Mouse (Mus musculus) small intestine, adult 2 months (tissue): ENCODE data around the gene Tcirg1. TPM values are rescaled to one million over a fixed set of nuclear protein-coding genes. Genes with fewer than 3 reads are reported as not detected.

ENCODE experiments used
- H3K27ac ChIP-seq: fragments of 200-500 bp; 2 replicates; pipeline ENCODE4 v1.5.1; 2012; ENCODE audit warnings: low read depth, low read length, control low read depth, inconsistent platforms; ENCODE audit not compliant: insufficient read depth
- H3K27me3 ChIP-seq: fragments of 200-500 bp; 2 replicates; pipeline ENCODE4 v1.6.1; 2012; ENCODE audit warnings: mild to moderate bottlenecking, moderate library complexity, low read length, inconsistent platforms; ENCODE audit not compliant: control insufficient read depth, insufficient read depth
- H3K36me3 ChIP-seq: fragments of 200-500 bp; 2 replicates; pipeline ENCODE4 v1.6.1; 2012; ENCODE audit warnings: mild to moderate bottlenecking, low read length, control low read depth, inconsistent platforms; ENCODE audit not compliant: control insufficient read depth, insufficient read depth
- H3K4me1 ChIP-seq: fragments of 200-500 bp; 2 replicates; pipeline ENCODE4 v1.6.1; 2012; ENCODE audit warnings: low read length, inconsistent platforms, mixed read lengths; ENCODE audit not compliant: control insufficient read depth, insufficient read depth, insufficient read length
- H3K4me3 ChIP-seq: fragments of 200-500 bp; 2 replicates; pipeline ENCODE4 v1.5.1; 2012; ENCODE audit warnings: low read depth, mild to moderate bottlenecking, control low read depth, inconsistent platforms, low read length, moderate library complexity
- CTCF ChIP-seq: fragments of 200-500 bp; IDR thresholded peaks from 2 replicates; pipeline ENCODE4 v1.5.1; 2012; ENCODE audit warnings: low read depth, mild to moderate bottlenecking, control low read depth, inconsistent platforms, low read length, moderate library complexity, mixed read lengths; ENCODE audit not compliant: insufficient replicate concordance, insufficient read length; ENCODE audit errors: extremely low read depth
- POLR2A ChIP-seq: fragments of 200-500 bp; IDR thresholded peaks from 2 replicates; pipeline ENCODE4 v1.6.1; 2012; ENCODE audit warnings: low read depth, mild to moderate bottlenecking, control low read depth, inconsistent platforms, low read length, moderate library complexity
- WGBS: fragments of 180-500 bp; shearing (Covaris S2); methylation state at CpG from one replicate; pipeline ENCODE4 v1.1.7; 2018; 5-methylcytosine and 5-hydroxymethylcytosine counted together
- polyA plus RNA-seq: library from polyadenylated mRNA; depleted of rRNA; stranded (reverse); fragments of >200 nt; gene quantifications from 2 replicates; pipeline ENCODE4 v1.2.3, GENCODE M21; 2012

Gene Tcirg1
- polyA plus RNA-seq, 1 experiment = 148 TPM

DNA sequence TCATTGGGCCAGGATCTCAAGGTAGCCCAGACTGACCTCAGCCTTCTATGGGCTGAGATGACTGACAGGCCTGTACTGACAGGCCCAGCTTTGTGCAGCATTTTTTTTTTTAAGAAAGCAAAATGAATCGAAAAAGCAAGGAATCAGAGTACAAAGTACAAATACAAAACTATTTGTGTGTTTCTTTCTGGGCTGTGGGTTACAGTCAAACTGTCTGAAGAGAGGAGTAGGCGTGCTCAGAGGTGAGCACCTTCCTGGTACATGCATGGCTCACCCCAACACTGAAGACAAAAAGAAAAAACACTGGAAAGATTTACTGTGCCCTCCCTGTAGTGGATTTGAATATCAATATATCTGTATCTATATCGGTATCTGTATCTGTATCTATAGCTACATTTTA lies 40.9 kb upstream of the Tcirg1 start:
- Histone ChIP-seq H3K4me3 (no peak overlapping the region), H3K36me3 (peaks cover 19% of the 10 kb centered on the region), H3K27me3 (no peaks in the 10 kb centered on the region), H3K4me1 (peaks cover 8% of the 10 kb centered on the region), H3K27ac (no peak overlapping the region)
- 74% methylated on average over 3 of the region's 3 CpGs for WGBS
- TF ChIP-seq POLR2A (no peak), CTCF (no peak)

- H3K27ac ChIP-seq = no peak overlapping the region
- peaks cover 22% of the 10 kb centered on the region for H3K36me3 ChIP-seq
- no peaks in the 10 kb centered on the region for H3K27me3 ChIP-seq
- H3K4me3 ChIP-seq = no peak overlapping the region
- TF ChIP-seq POLR2A (no peak), CTCF (peak; percentile 84; the same call in 1 of the 2 replicates)
- H3K4me1 ChIP-seq = peaks cover 12% of the 10 kb centered on the region
- WGBS = 45% methylated on average over 2 of the region's 2 CpGs
These were observed 39.8 kb upstream of the Tcirg1 start for GRCm38 (mm10) chr19:3946715-3947114.

DNA sequence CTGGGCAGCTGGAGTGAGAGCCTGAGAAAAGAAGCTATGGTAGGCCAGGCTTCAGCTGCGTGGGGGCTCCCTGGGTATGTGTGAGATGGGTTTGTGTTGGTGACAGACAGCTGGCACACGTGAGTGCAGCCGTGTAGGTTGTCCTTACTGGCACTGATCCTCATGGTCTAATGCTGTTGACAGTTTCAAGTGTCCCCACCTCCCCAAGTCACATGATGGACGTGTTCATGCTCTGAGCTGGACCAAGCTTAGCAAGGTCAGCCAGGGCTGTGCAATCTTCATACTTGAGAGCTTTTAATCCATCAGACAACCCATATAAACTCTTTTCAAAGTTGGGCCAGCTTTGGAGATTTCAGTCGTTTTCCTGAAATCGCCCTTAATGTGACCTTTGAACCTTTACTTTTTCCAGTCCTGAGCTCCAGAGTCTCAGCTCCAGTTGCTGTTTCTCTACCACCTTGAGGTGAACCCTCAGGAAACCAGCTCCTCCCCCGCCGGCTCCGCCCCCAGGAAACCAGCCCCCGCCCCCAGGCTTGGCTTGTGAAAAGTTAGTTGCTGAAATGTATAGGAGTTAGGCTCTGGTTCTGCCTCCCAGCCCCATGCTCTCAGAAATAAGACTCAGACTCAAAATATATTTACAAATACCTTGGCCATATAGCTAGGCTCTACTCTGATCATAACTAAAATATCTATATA lies 39.1 kb upstream of the Tcirg1 start:
- WGBS = 38% methylated on average over 10 of the region's 10 CpGs
- no peak for TF ChIP-seq POLR2A
- TF ChIP-seq CTCF = no peak
- peaks cover 22% of the 10 kb centered on the region for H3K36me3 ChIP-seq
- H3K27ac ChIP-seq = no peak overlapping the region
- H3K4me3 ChIP-seq = no peak overlapping the region
- H3K27me3 ChIP-seq = no peaks in the 10 kb centered on the region
- peaks cover 12% of the 10 kb centered on the region for H3K4me1 ChIP-seq

- H3K4me3 ChIP-seq = peak overlapping the region; percentile 25; the same call in 1 of the 2 replicates
- 15% methylated on average over 27 of the region's 27 CpGs for WGBS
These were observed 36.2 kb upstream of the Tcirg1 start for GRCm38 (mm10) chr19:3942986-3943735.

DNA sequence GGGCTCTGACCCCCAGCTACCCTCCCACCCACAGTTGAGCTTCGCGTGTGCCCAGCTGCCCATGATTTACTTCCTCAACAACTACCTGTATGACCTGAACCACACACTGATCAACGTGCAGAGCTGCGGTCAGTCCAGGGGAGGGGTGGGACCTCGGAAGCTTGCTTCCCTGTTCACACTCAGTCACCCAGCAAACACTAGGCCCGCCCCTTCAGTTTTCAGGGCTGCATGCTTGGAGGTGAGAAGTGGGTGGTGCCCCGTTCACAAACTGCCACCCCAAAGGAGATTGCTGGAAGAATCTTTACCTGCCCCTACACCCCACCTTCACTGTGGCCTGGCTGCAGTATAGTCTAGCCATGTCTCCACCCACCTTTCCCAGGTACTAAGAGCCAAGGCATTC lies 35.4 kb upstream of the Tcirg1 start:
- no peak overlapping the region for H3K27ac ChIP-seq
- WGBS = 84% methylated on average over 7 of the region's 7 CpGs
- H3K4me1 ChIP-seq = peaks cover 12% of the 10 kb centered on the region
- peaks cover 10% of the 10 kb centered on the region for H3K36me3 ChIP-seq
- TF ChIP-seq CTCF (no peak), POLR2A (no peak)
- H3K27me3 ChIP-seq = no peaks in the 10 kb centered on the region
- no peak overlapping the region for H3K4me3 ChIP-seq

More at GRCm38 (mm10) chr19:3942986-3943735, 36.2 kb upstream of the Tcirg1 start:
- Histone ChIP-seq H3K36me3 (peaks cover 12% of the 10 kb centered on the region), H3K4me1 (peaks cover 12% of the 10 kb centered on the region), H3K27me3 (no peaks in the 10 kb centered on the region), H3K27ac (no peak overlapping the region)
- TF ChIP-seq CTCF (no peak), POLR2A (peak; percentile 16; the same call in 1 of the 2 replicates)

DNA sequence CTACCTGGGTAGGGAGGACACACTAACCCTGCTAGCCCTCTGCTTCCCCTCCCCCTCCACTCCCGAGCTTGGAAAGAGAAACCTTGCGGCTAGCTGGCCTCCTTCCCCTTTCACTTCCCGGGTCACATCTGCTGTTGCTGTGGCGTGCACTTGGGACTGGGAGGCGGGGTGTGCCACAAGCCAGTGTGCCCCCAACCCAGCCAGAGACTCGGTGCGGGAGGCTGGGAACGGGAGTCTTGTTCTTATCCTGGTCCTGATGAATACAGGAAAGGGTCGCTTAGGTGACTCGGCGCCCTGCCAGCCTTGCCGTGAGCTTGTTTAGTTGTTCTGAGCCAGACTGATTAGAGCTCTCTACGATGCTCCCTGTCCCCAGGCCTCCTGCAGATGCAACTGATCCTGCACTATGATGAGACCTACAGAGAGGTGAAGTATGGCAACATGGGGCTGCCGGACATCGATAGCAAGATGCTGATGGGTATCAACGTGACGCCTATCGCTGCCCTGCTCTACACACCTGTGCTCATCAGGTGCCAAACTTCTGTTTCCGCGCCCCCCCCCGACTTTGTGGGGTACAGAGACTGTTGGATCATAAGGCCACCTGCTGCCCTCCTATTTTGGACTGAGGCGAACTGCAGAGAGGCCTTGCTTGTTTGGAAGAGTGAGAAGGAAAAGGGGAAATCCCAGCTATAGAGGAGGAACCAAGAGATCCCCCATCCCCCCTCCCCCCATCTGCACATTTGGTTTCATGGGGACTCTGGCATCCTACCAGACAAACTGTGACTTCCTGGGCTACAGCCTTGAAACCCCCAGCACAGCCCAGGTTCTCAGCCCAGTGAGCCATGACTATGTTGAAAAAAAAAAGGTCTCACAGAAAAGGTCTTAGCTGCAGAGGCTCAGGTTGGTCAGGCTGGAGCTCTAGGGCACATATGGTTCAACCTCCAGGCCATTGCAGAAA lies 29.2 kb upstream of the Tcirg1 start:
- peak overlapping the region; percentile 74 for H3K4me3 ChIP-seq
- H3K4me1 ChIP-seq = peaks cover 5% of the 10 kb centered on the region; the same call in 1 of the 2 replicates
- 0 out of 2 replicates have a peak, but pooled peaks cover 2% of the 10 kb centered on the region for H3K36me3 ChIP-seq
- peak overlapping the region; percentile 89 for H3K27ac ChIP-seq
- WGBS = 4% methylated on average over 22 of the region's 22 CpGs
- H3K27me3 ChIP-seq = no peaks in the 10 kb centered on the region
- TF ChIP-seq POLR2A (peak; percentile 45), CTCF (no peak)
